Comparison of ENCODE assay signal across 12 mouse cellular contexts in the genomic region with DNA sequence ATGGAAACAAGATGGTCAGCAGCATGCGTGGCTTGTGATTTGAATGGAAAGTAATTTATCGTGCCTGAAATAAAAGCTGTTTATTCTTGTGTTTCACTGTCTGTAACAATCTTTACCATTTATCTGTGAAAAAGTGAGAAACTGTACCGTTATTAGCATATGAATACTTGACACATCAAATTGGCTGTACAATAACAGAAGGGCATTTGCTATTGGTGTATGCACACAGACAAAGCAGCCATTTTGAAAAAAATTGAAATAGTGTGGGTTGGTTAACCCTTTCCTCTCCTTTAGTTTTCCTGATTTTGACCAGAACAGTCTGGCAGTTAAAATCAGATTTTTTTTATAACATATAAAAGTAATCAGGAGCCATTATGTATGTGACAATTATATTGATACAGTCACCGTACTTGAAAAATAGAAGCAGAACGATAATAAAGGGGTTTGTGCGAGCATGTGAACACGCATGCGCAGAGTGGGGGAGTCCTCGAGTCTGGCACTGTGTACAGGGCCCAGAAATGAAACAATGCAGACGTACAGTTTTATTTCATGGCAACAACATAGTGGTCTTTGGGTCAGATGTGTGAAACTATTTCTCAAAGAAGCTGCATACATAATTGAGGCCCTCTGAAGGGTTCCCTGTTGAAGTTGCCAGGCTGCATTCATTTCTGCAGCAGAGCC.
DNase-seq lines count a peak whose midpoint lies in the region; ATAC-seq and TF ChIP-seq lines count a peak whose summit lies in the region.
"Had no signal": no experiment of that assay in that cellular context is flagged by ENCODE, and none has a peak within 500 bp of the region (broad histone marks: within the 10 kb centered on the region; RNA-seq: fewer than 3 reads in every experiment).

No protein-coding gene starts in this region.

- H3K4me3 ChIP-seq in embryonic facial prominence, embryonic 14.5 days (ENCODE audit: low read depth, low read length) = no peak overlapping the region
- H3K4me3 ChIP-seq in hindbrain, postnatal 0 days (ENCODE audit: low read length) = peak overlapping the region; percentile 19
- H3K4me3 ChIP-seq in midbrain, embryonic 14.5 days (replicated peaks; ENCODE audit: low read depth, low read length) = peak overlapping the region; percentile 14; the same call in 1 of the 2 replicates
- no peak overlapping the region for H3K4me3 ChIP-seq in heart, embryonic 12.5 days
- H3K4me3 ChIP-seq: erythroblast, embryonic 14.5 days had no signal

- no peaks in the 10 kb centered on the region for H3K4me1 ChIP-seq in embryonic facial prominence, embryonic 14.5 days (ENCODE audit: control insufficient read depth, insufficient read depth, low read length)
- peaks cover 12% of the 10 kb centered on the region; the same call in 1 of the 2 replicates for H3K4me1 ChIP-seq in hindbrain, postnatal 0 days (ENCODE audit: insufficient read depth, low read length)
- H3K4me1 ChIP-seq in midbrain, embryonic 14.5 days (ENCODE audit: control insufficient read depth, insufficient read depth, low read length) = peaks cover 20% of the 10 kb centered on the region
- no peaks in the 10 kb centered on the region for H3K4me1 ChIP-seq in heart, embryonic 12.5 days (replicated peaks)

- no peak overlapping the region for H3K27ac ChIP-seq in embryonic facial prominence, embryonic 14.5 days (replicated peaks; ENCODE audit: low read depth, low read length)
- H3K27ac ChIP-seq in hindbrain, postnatal 0 days = peak overlapping the region; percentile 86
- peak overlapping the region; percentile 87 for H3K27ac ChIP-seq in midbrain, embryonic 14.5 days (replicated peaks; ENCODE audit: low read depth, low read length)
- H3K27ac ChIP-seq in heart, embryonic 12.5 days (ENCODE audit: poor library complexity, severe bottlenecking) = no peak overlapping the region

- ATAC-seq in embryonic facial prominence, embryonic 14.5 days (ENCODE audit: low read depth) = no peak
- ATAC-seq in hindbrain, postnatal 0 days = peak; percentile 90
- peak; percentile 84 for ATAC-seq in midbrain, embryonic 14.5 days (ENCODE audit: low FRiP score, low TSS enrichment)
- no peak for ATAC-seq in heart, embryonic 12.5 days (ENCODE audit: insufficient number of reproducible peaks, low FRiP score)
- ATAC-seq: activated CD4-positive, CD25-positive, alpha-beta regulatory T cell, adult 4 months had no signal

- H3K9me3 ChIP-seq in embryonic facial prominence, embryonic 14.5 days (ENCODE audit: control insufficient read depth, low read length) = no peaks in the 10 kb centered on the region
- no peaks in the 10 kb centered on the region for H3K9me3 ChIP-seq in hindbrain, postnatal 0 days (ENCODE audit: low read length)
- H3K9me3 ChIP-seq in midbrain, embryonic 14.5 days (ENCODE audit: control insufficient read depth, low read length) = no peaks in the 10 kb centered on the region
- no peaks in the 10 kb centered on the region for H3K9me3 ChIP-seq in heart, embryonic 12.5 days (replicated peaks)

- H3K27me3 ChIP-seq in embryonic facial prominence, embryonic 14.5 days (replicated peaks; ENCODE audit: control insufficient read depth, insufficient read depth, low read length) = no peaks in the 10 kb centered on the region
- no peaks in the 10 kb centered on the region for H3K27me3 ChIP-seq in hindbrain, postnatal 0 days (ENCODE audit: insufficient read depth, low read length)
- H3K27me3 ChIP-seq in midbrain, embryonic 14.5 days (ENCODE audit: control insufficient read depth, insufficient read depth, low read length) = no peaks in the 10 kb centered on the region
- H3K27me3 ChIP-seq in heart, embryonic 12.5 days (replicated peaks) = no peaks in the 10 kb centered on the region

- no peak for TF ChIP-seq CTCF in hindbrain, postnatal 0 days (IDR thresholded peaks at IDR 0.05; ENCODE audit: low read depth)

- no peak overlapping the region for H3K9ac ChIP-seq in embryonic facial prominence, embryonic 14.5 days (ENCODE audit: low read depth, low read length)
- H3K9ac ChIP-seq in hindbrain, postnatal 0 days (replicated peaks; ENCODE audit: low read length) = peak overlapping the region; percentile 15; the same call in 1 of the 2 replicates
- H3K9ac ChIP-seq in midbrain, embryonic 14.5 days (replicated peaks; ENCODE audit: low read length) = no peak overlapping the region; the same call in 1 of the 2 replicates
- H3K9ac ChIP-seq in heart, embryonic 12.5 days = no peak overlapping the region

- intact Hi-C loops in heart, postnatal 25 days (cut with DNase I) = no loop called here

- WGBS in embryonic facial prominence, embryonic 14.5 days = 80% methylated on average over 10 of the region's 10 CpGs
- WGBS in hindbrain, postnatal 0 days = 17% methylated on average over 10 of the region's 10 CpGs
- WGBS in midbrain, embryonic 14.5 days = 29% methylated on average over 10 of the region's 10 CpGs
- 85% methylated on average over 10 of the region's 10 CpGs for WGBS in heart, embryonic 12.5 days

- no peaks in the 10 kb centered on the region for H3K36me3 ChIP-seq in embryonic facial prominence, embryonic 14.5 days (ENCODE audit: control insufficient read depth, insufficient read depth, low read length)
- H3K36me3 ChIP-seq in hindbrain, postnatal 0 days (ENCODE audit: insufficient read depth, low read length) = no peaks in the 10 kb centered on the region
- H3K36me3 ChIP-seq in midbrain, embryonic 14.5 days (ENCODE audit: control insufficient read depth, insufficient read depth, low read length) = no peaks in the 10 kb centered on the region
- no peaks in the 10 kb centered on the region for H3K36me3 ChIP-seq in heart, embryonic 12.5 days

- H3K4me2 ChIP-seq in embryonic facial prominence, embryonic 14.5 days (ENCODE audit: low read depth, low read length) = no peak overlapping the region
- peak overlapping the region; percentile 44 for H3K4me2 ChIP-seq in hindbrain, postnatal 0 days (ENCODE audit: low read depth, low read length)
- H3K4me2 ChIP-seq in midbrain, embryonic 14.5 days (ENCODE audit: low read length) = peak overlapping the region; percentile 45
- H3K4me2 ChIP-seq in heart, embryonic 12.5 days = no peak overlapping the region

- DNase-seq in brain, adult 2 months (ENCODE audit: low read depth, low spot score) = peak; percentile 47
- peak; percentile 6 for DNase-seq in embryonic facial prominence, embryonic 14.5 days (ENCODE audit: low spot score)
- peak; percentile 88 for DNase-seq in hindbrain, postnatal 0 days (ENCODE audit: low spot score)
- DNase-seq in midbrain, embryonic 14.5 days = peak; percentile 87
- no peak for DNase-seq in kidney, postnatal 36 days
- no peak for DNase-seq in heart, adult 8-10 months (ENCODE audit: low spot score)
- no peak for DNase-seq in heart, postnatal 25 days (ENCODE audit: low spot score)
- DNase-seq: lung, adult 18-20 months; thymus, postnatal 25 days had no signal

Comparison
In these comparisons a context has a peak if more than half of its experiments do, and no peak if none do; other contexts are left out.
1. DNase-seq: peak in brain, adult 2 months (single experiment), embryonic facial prominence, embryonic 14.5 days (single experiment), hindbrain, postnatal 0 days (single experiment) and midbrain, embryonic 14.5 days (single experiment); none in kidney, postnatal 36 days (0 of 2), heart, adult 8-10 months (single experiment) and heart, postnatal 25 days (single experiment).
2. ATAC-seq: peak in hindbrain, postnatal 0 days (single experiment) and midbrain, embryonic 14.5 days (single experiment); none in embryonic facial prominence, embryonic 14.5 days (single experiment) and heart, embryonic 12.5 days (single experiment).
3. H3K27ac ChIP-seq: peak in hindbrain, postnatal 0 days (single experiment) and midbrain, embryonic 14.5 days (single experiment); none in embryonic facial prominence, embryonic 14.5 days (single experiment) and heart, embryonic 12.5 days (single experiment).
4. H3K4me2 ChIP-seq: peak in hindbrain, postnatal 0 days (single experiment) and midbrain, embryonic 14.5 days (single experiment); none in embryonic facial prominence, embryonic 14.5 days (single experiment) and heart, embryonic 12.5 days (single experiment).
5. H3K4me3 ChIP-seq: peak in hindbrain, postnatal 0 days (single experiment) and midbrain, embryonic 14.5 days (single experiment); none in embryonic facial prominence, embryonic 14.5 days (single experiment) and heart, embryonic 12.5 days (single experiment).